In genomic region chr4:142251471-142252354, GRCm38 (mm10) we compare ENCODE assay signal across 16 mouse cellular contexts. TPM values are rescaled to one million over a fixed set of nuclear protein-coding genes. Genes with fewer than 3 reads are reported as not detected.
DNase-seq lines count a peak whose midpoint lies in the region; ATAC-seq lines count a peak whose summit lies in the region.
"Had no signal": no experiment of that assay in that cellular context is flagged by ENCODE, and none has a peak within 500 bp of the region (broad histone marks: within the 10 kb centered on the region; RNA-seq: fewer than 3 reads in every experiment).

No protein-coding gene starts in this region.

- 44% methylated on average over 12 of the region's 12 CpGs for WGBS in heart, embryonic 10.5 days
- WGBS in embryonic facial prominence, embryonic 13.5 days = 31% methylated on average over 12 of the region's 12 CpGs
- WGBS in midbrain, embryonic 14.5 days = 40% methylated on average over 12 of the region's 12 CpGs

- ATAC-seq in embryonic facial prominence, embryonic 13.5 days (ENCODE audit: insufficient number of reproducible peaks, insufficient read depth, low FRiP score, low TSS enrichment, low read depth) = peak; percentile 21; the same call in 1 of the 2 replicates
- ATAC-seq in midbrain, embryonic 14.5 days (ENCODE audit: low FRiP score, low TSS enrichment) = no peak
- no peak for ATAC-seq in megakaryocyte-erythroid progenitor cell, adult 5-6 weeks (replicated peaks; ENCODE audit: low FRiP score, low TSS enrichment, poor library complexity, severe bottlenecking)
- ATAC-seq: forebrain, embryonic 13.5 days; liver, postnatal 0 days had no signal

- H3K36me3 ChIP-seq in heart, embryonic 10.5 days = no peaks in the 10 kb centered on the region
- H3K36me3 ChIP-seq in embryonic facial prominence, embryonic 13.5 days = no peaks in the 10 kb centered on the region
- H3K36me3 ChIP-seq in midbrain, embryonic 14.5 days (ENCODE audit: control insufficient read depth, insufficient read depth, low read length) = no peaks in the 10 kb centered on the region
- H3K36me3 ChIP-seq: neural tube, embryonic 13.5 days had no signal

- H3K4me3 ChIP-seq in heart, embryonic 10.5 days = no peak overlapping the region
- no peak overlapping the region for H3K4me3 ChIP-seq in embryonic facial prominence, embryonic 13.5 days
- H3K4me3 ChIP-seq in midbrain, embryonic 14.5 days (replicated peaks; ENCODE audit: low read depth, low read length) = no peak overlapping the region
- H3K4me3 ChIP-seq: forebrain, embryonic 13.5 days; left cerebral cortex, adult 2 months; neural tube, embryonic 13.5 days had no signal

- H3K4me1 ChIP-seq in heart, embryonic 10.5 days = peaks cover 28% of the 10 kb centered on the region
- peaks cover 19% of the 10 kb centered on the region for H3K4me1 ChIP-seq in embryonic facial prominence, embryonic 13.5 days
- peaks cover 8% of the 10 kb centered on the region; the same call in 1 of the 2 replicates for H3K4me1 ChIP-seq in midbrain, embryonic 14.5 days (ENCODE audit: control insufficient read depth, insufficient read depth, low read length)

- peak; percentile 81 for DNase-seq in heart, embryonic 10.5 days (ENCODE audit: low spot score)
- no peak for DNase-seq in heart, adult 18-20 months
- DNase-seq in retina, postnatal 1 day = peak; percentile 55
- DNase-seq in retina, embryonic 14.5 days (ENCODE audit: low spot score) = no peak
- DNase-seq in midbrain, embryonic 14.5 days = peak; percentile 39
- DNase-seq in left cerebral cortex, postnatal 14 days (ENCODE audit: low spot score in 2 of 2) = no peak
- DNase-seq: adrenal gland, adult 2 months; B cell, adult 2 months; heart, postnatal 10 days; liver, postnatal 0 days; right cerebral cortex, postnatal 25 days had no signal

- intact Hi-C loops in left cerebral cortex, postnatal 14 days (cut with DNase I) = no loop called here

- H3K9me3 ChIP-seq in heart, embryonic 10.5 days = no peaks in the 10 kb centered on the region
- H3K9me3 ChIP-seq in embryonic facial prominence, embryonic 13.5 days = no peaks in the 10 kb centered on the region
- H3K9me3 ChIP-seq in midbrain, embryonic 14.5 days (ENCODE audit: control insufficient read depth, low read length) = peaks cover 3% of the 10 kb centered on the region; the same call in 1 of the 2 replicates
- H3K9me3 ChIP-seq: forebrain, embryonic 13.5 days; neural tube, embryonic 13.5 days had no signal

- no peaks in the 10 kb centered on the region for H3K27me3 ChIP-seq in heart, embryonic 10.5 days (ENCODE audit: insufficient read depth, poor library complexity, severe bottlenecking)
- H3K27me3 ChIP-seq in embryonic facial prominence, embryonic 13.5 days = no peaks in the 10 kb centered on the region
- no peaks in the 10 kb centered on the region for H3K27me3 ChIP-seq in midbrain, embryonic 14.5 days (ENCODE audit: control insufficient read depth, insufficient read depth, low read length)
- H3K27me3 ChIP-seq: forebrain, embryonic 13.5 days; neural tube, embryonic 13.5 days had no signal

- no peak overlapping the region; the same call in 1 of the 2 replicates for H3K9ac ChIP-seq in embryonic facial prominence, embryonic 13.5 days
- H3K9ac ChIP-seq in midbrain, embryonic 14.5 days (replicated peaks; ENCODE audit: low read length) = no peak overlapping the region
- H3K9ac ChIP-seq: forebrain, embryonic 13.5 days; liver, postnatal 0 days; neural tube, embryonic 13.5 days had no signal

- H3K4me2 ChIP-seq in embryonic facial prominence, embryonic 13.5 days = no peak overlapping the region
- no peak overlapping the region for H3K4me2 ChIP-seq in midbrain, embryonic 14.5 days (ENCODE audit: low read length)
- H3K4me2 ChIP-seq: forebrain, embryonic 13.5 days; neural tube, embryonic 13.5 days had no signal

- H3K27ac ChIP-seq in heart, embryonic 10.5 days = peak overlapping the region; percentile 39
- H3K27ac ChIP-seq in embryonic facial prominence, embryonic 13.5 days = peak overlapping the region; percentile 60; the same call in 1 of the 2 replicates
- H3K27ac ChIP-seq in midbrain, embryonic 14.5 days (replicated peaks; ENCODE audit: low read depth, low read length) = peak overlapping the region; percentile 41; the same call in 1 of the 2 replicates
- H3K27ac ChIP-seq: forebrain, embryonic 13.5 days; left cerebral cortex, adult 2 months; neural tube, embryonic 13.5 days had no signal

RNA-seq across cellular contexts. Expression of gene Kazn, which starts 12.5 kb away (rescaled TPM):
- polyA plus RNA-seq in heart, embryonic 10.5 days (2016; fragmentation: Nextera tagmentation; extraction: Ambion mirVana) = 11.2 and 12.2 TPM in 2 replicates
- 1 to 10 TPM; 2.8 to 3.1 TPM for total RNA-seq in heart, adult 18-20 months (2021)
- 13.2 and 13.4 TPM in 2 replicates for polyA plus RNA-seq in embryonic facial prominence, embryonic 13.5 days (2015; fragmentation: Nextera tagmentation; extraction: Ambion mirVana)
- polyA plus RNA-seq in midbrain, embryonic 14.5 days (2014; fragmentation: Nextera tagmentation; extraction: Ambion mirVana) = 19.9 and 27.1 TPM in 2 replicates
- 10 to 100 TPM; 77.5 to 81.5 TPM for total RNA-seq in left cerebral cortex, postnatal 14 days (2021)
- total RNA-seq in megakaryocyte-erythroid progenitor cell, adult 5-6 weeks (2014; fragmentation: Nextera tagmentation) = 0.45 and 2.0 TPM in 2 replicates
- total RNA-seq in megakaryocyte-erythroid progenitor cell, adult 5-6 weeks (2017) = 3.0 TPM in 1 of 2 replicates, not detected in the other

Comparison
In these comparisons a context has a peak if more than half of its experiments do, and no peak if none do; other contexts are left out.
1. DNase-seq: peak in heart, embryonic 10.5 days (single experiment), retina, postnatal 1 day (single experiment) and midbrain, embryonic 14.5 days (single experiment); none in heart, adult 18-20 months (0 of 2), retina, embryonic 14.5 days (single experiment) and left cerebral cortex, postnatal 14 days (0 of 2).
2. RNA of gene Kazn, which starts 12.5 kb away (total RNA-seq): 77.5 to 81.5 TPM in left cerebral cortex, postnatal 14 days; 2.8 to 3.1 TPM in heart, adult 18-20 months and 0.45 to 3.0 TPM in megakaryocyte-erythroid progenitor cell, adult 5-6 weeks; every median in the first group is over 10 times any median in the second.
3. Peak in every context shown above with its lines, with median percentiles within 50 percentile points of each other: H3K27ac ChIP-seq.